Mouse (Mus musculus): ENCODE data around the gene Lipa. TPM values are rescaled to one million over a fixed set of nuclear protein-coding genes. Genes with fewer than 3 reads are reported as not detected.

Gene Lipa
- polyA plus RNA-seq, 1 experiment = 240 TPM

DNA sequence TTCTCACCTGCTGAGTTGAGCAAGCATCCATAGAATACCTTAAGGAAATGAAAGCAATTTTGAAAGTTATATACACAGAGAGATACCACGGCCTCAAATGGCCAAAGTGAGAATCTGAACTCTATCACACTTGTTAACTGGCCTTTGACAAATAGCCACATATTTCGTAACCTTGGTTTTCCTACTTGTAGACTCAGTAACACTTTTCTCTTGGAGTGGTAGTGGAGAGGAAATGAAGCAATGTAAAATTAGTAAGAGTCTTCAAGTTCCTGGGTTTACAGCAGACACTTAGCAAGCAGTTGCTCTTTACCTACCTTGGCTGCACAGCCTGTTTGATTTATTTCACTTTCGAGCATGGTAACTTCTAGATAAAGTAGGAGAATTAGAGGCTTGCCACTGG, 82.5 kb downstream of the Lipa start:
- no peaks in the 10 kb centered on the region for H3K27me3 ChIP-seq (replicated peaks; ENCODE audit: control insufficient read depth, insufficient read depth, low read length)
- no peak overlapping the region for H3K27ac ChIP-seq (ENCODE audit: insufficient read depth, low read depth, low read length)
- H3K4me1 ChIP-seq (ENCODE audit: control insufficient read depth, insufficient read depth, low read length) = no peaks in the 10 kb centered on the region
- no peak for DNase-seq
- H3K4me3 ChIP-seq (ENCODE audit: insufficient read depth, low read depth, low read length) = no peak overlapping the region
- TF ChIP-seq POLR2A (IDR thresholded peaks at IDR 0.05; ENCODE audit: low read depth, low read length) = no peak
- TF ChIP-seq CTCF (conservative IDR thresholded peaks at IDR 0.05; ENCODE audit: insufficient read depth, insufficient read length, low read depth, low read length) = no peak
- WGBS = 83% methylated on average over 3 of the region's 3 CpGs
- no peaks in the 10 kb centered on the region for H3K36me3 ChIP-seq (ENCODE audit: control insufficient read depth, insufficient read depth, low read length)

Other genes starting within 250 kb of the Lipa start
- gene Fas, start 236.8 kb downstream of the Lipa start, polyA plus RNA-seq (2012; rRNA removed) = 3.7 and 4.6 TPM in 2 replicates
- gene Ch25h, start 52.3 kb downstream of the Lipa start, polyA plus RNA-seq (2012; rRNA removed) = 7.8 and 11.3 TPM in 2 replicates
- gene Ifit2, start 23.2 kb upstream of the Lipa start, polyA plus RNA-seq (2012; rRNA removed) = 3.4 and 4.0 TPM in 2 replicates
- 11.5 and 16.8 TPM in 2 replicates for gene Ifit3, start 56.1 kb upstream of the Lipa start, polyA plus RNA-seq (2012; rRNA removed)
- gene Ifit1bl1, start 74.5 kb upstream of the Lipa start, polyA plus RNA-seq (2012; rRNA removed) = 0.56 and 1.4 TPM in 2 replicates
- gene Ifit3b, start 80.5 kb upstream of the Lipa start, polyA plus RNA-seq (2012; rRNA removed) = 3.4 and 6.0 TPM in 2 replicates
- gene Ifit1bl2, start 113.3 kb upstream of the Lipa start, polyA plus RNA-seq (2012; rRNA removed) = 0.35 and 0.42 TPM in 2 replicates
- gene Ifit1, start 113.4 kb upstream of the Lipa start, polyA plus RNA-seq (2012; rRNA removed) = 3.6 and 5.6 TPM in 2 replicates
- 59.6 and 61.4 TPM in 2 replicates for gene Slc16a12, start 219.8 kb upstream of the Lipa start, polyA plus RNA-seq (2012; rRNA removed)

Measured in kidney, adult 2 months (tissue).